Mouse (Mus musculus) cerebellum, adult 11-12 months (tissue): ENCODE measurements at regions not wholly inside any gene's neighbourhood (a gene's known extent, or its start where the extent isn't known, plus 50 kb on each side); places are given as distances from the start of the nearest gene placed in this dataset.

Experiments
- DNase-seq: peaks from one replicate; pipeline ENCODE4 v3.0.0; 2022

DNA sequence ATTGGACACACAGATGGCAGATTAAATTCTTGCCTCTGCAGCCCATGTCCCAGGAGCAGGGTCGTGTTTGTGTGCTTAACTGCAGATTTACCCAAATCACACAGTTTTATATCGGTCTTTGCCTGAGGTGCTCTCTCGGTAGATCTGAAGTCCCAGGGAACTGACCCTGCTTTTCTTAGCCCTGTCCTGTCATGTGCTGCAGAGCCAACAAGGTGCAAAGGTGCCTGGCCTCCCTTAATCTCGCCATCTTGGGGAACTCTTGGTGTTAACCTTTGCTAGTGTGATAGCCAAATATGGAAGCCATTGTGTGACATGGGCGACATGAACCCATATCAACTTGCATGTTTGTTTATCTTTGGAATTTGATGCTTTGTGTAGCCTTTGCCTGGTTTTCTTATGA lies 107.1 kb upstream of the Lyplal1 start:
- DNase-seq: no peak

- DNase-seq: no peak
Measured at GRCm38 (mm10) chr1:186223417-186223816, 106.3 kb upstream of the Lyplal1 start.

DNA sequence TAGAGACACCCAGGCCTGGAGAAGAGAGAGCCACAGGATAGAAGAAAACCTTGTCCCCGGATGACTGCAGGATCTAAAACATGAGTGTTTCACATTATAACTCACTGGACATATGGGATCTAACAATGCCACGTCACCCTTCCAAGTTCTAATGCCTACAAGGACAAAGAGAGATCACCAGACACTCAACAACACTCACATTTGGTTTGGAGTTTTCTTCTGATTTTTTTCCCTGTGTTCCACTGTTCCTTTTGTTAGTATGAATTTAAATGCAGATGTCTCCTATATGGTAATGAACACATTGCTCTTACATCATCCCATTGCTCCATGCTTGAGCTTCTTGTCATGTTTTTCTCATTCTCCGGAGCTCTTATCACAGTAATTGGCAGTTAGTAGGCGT lies 101.9 kb upstream of the Lyplal1 start:
- no peak for DNase-seq

GRCm38 (mm10) chr1:186217198-186217597 lies 100.1 kb upstream of the Lyplal1 start:
- DNase-seq: no peak

DNA sequence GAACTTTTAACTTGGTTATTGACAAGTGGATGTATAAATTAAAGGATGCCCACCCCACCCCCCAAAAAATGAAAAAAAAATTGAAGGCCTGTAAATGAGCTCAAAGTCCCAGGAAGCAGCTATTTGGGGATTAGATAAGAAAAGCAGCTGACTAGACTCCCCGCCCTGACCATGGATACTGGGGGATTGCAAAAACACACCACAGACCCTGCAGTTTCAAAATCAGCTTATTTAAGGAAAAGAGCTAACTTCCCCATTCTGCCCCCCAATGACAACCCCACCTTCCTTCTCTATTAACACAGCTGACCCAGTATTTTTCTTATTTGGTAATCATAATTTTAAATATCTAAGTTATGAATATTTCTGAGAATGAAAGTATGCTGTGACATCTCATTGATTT lies 87.0 kb upstream of the Lyplal1 start:
- DNase-seq: no peak

DNA sequence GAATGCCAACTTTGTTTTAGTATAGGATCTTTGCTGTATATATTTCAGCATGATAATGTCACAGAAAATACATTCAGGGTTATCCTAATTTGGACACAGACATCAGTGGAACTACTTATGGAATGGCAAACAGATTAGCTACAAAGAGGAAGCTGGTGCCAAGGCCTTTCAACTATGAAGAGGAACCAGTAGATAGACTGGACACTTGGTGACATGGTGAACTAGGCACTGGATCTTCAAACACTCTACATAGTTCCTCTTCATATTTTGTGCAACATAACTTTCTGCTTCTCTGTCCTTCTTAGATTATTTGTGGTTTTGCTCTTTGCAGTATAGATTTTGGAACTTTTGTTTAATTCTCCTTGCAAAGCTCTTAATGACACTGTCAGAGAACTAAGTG lies 85.4 kb upstream of the Lyplal1 start:
- no peak for DNase-seq

DNA sequence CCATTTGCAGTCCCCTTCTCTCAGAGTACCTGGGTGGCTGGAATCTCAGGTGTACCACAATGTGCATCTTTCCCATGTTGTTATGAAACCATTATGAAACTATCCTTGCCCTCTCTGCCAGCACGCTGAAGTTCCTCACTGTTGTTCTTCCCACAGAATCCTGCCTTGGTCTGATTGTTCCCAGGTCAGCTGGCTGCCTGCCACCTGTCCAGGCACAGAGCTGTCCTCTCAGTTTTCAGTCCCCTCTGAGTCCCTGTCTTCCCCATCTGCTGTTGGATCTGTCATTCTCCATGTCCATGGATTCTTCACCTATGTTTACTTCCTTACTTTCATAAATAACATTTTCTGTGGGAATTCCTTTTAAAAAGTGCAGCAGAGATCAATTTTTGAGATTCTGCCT lies 81.3 kb upstream of the Lyplal1 start:
- DNase-seq: no peak

DNA sequence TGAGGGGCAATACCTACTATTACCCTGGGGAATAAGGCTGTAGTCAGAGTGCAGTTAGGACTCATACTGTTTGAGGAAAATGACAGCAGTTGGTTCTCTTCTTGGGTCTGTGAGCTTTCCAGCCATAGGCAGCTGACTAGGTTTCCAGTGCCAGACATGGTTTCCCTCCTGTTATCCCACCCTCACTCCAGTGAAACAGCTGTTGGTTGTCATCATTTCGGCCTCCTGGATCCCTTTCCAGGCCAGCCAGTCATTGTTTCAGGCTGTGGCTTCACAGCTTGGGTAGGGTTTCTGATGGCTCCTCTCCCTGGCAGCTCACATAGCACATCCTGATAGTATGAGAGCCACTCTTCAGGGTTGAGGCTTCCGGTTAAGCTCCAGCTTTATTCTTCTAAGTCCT lies 79.9 kb upstream of the Lyplal1 start:
- DNase-seq: no peak

DNA sequence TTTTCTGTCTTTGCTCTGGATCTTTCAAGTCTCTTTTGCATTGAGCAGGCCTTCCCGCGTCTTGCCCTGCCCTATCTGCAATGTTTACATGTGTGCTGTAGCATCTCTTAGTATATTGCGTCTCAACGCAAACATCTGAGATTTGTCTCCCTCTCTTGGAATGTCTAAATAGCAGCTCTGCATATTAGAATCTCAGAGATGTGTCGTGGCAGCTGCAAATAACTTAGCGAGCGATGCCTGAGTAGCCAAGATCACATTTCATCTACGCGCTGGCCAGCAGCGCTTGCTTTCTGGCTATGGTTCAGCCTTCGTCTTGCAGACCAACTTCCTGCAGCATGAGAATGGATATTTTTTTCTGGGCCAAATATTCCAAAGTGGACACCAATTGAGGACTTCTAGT lies 72.3 kb upstream of the Lyplal1 start:
- DNase-seq: no peak

GRCm38 (mm10) chr1:186187372-186187771 lies 70.3 kb upstream of the Lyplal1 start:
- DNase-seq: no peak

DNA sequence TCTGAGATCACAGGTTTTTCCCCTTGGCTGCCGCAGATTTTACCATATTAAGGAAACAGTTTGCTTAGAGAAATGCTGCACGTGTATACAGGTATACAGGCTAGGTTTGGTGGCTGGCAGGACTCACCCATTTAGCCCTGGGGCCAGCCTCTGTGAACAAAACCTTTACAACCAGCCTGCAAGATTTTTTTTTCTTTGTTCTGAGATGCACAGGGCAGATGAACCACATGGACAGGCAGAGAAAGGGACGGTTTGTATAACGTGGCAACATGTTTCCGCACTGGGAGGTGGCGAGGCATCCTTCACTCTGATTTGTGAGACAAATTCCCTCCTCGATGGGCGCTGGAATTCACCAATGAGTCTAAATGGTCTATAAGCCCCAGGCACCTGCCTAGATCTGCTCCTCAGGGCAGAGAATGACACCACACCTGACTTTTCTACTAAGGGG lies 66.1 kb upstream of the Lyplal1 start:
- no peak for DNase-seq

DNA sequence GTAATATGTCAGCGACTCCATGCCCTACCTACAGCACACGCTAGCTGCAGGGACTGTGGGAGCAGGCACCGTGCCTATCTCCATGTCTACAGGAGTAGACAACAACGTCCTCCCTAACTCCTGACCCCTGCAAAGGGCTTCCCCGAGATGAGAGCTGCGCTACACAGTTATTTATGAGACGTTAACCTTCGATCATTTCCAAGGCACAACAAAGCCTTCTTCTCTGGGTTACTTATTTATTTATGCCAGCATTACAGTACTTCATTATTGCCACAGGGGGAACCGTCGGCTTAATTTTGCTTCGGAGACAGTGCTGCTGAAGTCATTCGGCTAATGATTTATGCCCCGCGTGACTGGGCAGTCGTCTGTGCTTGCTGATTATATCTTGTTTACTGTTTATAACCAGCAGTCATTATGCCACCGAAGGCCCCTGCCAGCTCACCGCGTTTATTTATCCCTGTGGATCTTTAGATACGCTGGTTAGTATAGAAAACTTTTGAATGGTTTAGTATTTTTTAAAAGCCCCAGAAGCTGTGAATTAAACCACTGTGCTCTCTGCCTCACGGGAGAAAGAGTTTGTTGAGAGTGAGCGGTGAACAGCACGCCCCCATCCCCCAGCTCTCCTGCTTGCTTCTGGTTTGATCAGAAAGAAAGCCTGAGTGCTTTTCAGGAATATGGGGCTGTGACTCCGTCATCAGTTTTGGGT lies 65.5 kb upstream of the Lyplal1 start:
- peak; percentile 1 for DNase-seq

GRCm38 (mm10) chr1:186177019-186177418 lies 59.9 kb upstream of the Lyplal1 start:
- no peak for DNase-seq

DNA sequence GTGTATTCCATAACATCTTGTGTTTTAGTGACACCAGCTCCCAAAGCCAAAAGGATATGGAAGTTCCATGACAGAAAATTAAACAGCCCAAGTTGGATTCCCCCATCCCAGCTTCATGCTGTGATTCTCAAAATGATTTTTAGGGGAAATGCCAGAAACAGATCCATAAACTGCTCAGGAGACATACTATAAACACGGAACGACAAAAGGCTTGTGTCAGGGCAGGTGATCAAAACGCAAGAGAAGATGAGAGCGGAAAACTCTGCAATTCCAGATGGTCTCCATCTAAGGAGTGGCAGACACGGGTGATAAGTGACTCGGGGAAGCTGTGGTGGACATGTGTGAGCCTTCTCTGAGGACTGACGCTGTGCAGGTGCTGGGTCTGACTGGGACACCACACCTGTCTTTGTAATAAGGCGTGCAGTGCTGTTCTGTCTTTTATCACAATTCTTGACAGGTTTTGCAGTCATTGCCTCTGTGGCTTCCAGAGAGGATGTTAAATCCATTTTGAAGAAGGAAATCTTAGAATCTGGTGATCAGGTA lies 56.4 kb upstream of the Lyplal1 start:
- DNase-seq: no peak

GRCm38 (mm10) chr1:186171691-186172090 lies 54.6 kb upstream of the Lyplal1 start:
- no peak for DNase-seq
